Mouse (Mus musculus): ENCODE results near the gene Sirt3. TPM values are rescaled to one million over a fixed set of nuclear protein-coding genes. Genes with fewer than 3 reads are reported as not detected.

Gene Sirt3
- polyA plus RNA-seq, 1 experiment from 2014 or later, result 25.7 TPM

GRCm38 (mm10) chr7:140856785-140857549 lies 25.1 kb downstream of the Sirt3 start, which contains the start of gene Ric8a:
TSS of gene Ric8a (plus strand) at chr7:140856957.
- ATAC-seq (ENCODE audit: insufficient read depth, low FRiP score, low read depth), result peak; percentile 86
- H3K9ac ChIP-seq, result peak within 1 kb of the TSS; percentile 73
- H3K36me3 ChIP-seq, result peaks cover 52% of the 10 kb centered on the region
- H3K4me2 ChIP-seq, result peak within 1 kb of the TSS; percentile 99
- under 1% methylated on average over 50 of the region's 50 CpGs for WGBS
- peak within 1 kb of the TSS; percentile 67 for H3K4me3 ChIP-seq (replicated peaks)
- H3K27ac ChIP-seq, result peak within 1 kb of the TSS; percentile 98
- H3K4me1 ChIP-seq, result peaks cover 27% of the 10 kb centered on the region
- no peaks in the 10 kb centered on the region for H3K9me3 ChIP-seq
- no peaks in the 10 kb centered on the region for H3K27me3 ChIP-seq (replicated peaks)

GRCm38 (mm10) chr7:140855860-140856784 lies 26.0 kb downstream of the Sirt3 start, which contains the start of gene Gm45785:
TSS of gene Gm45785 (minus strand) at chr7:140856331.
- peak within 1 kb of the TSS; percentile 67 for H3K4me3 ChIP-seq (replicated peaks)
- H3K9ac ChIP-seq, result peak within 1 kb of the TSS; percentile 73
- H3K4me1 ChIP-seq, result peaks cover 27% of the 10 kb centered on the region
- ATAC-seq (ENCODE audit: insufficient read depth, low FRiP score, low read depth), result peak; percentile 86
- H3K27ac ChIP-seq, result peak within 1 kb of the TSS; percentile 98
- no peaks in the 10 kb centered on the region for H3K9me3 ChIP-seq
- peaks cover 50% of the 10 kb centered on the region for H3K36me3 ChIP-seq
- H3K4me2 ChIP-seq, result peak within 1 kb of the TSS; percentile 99
- WGBS, result under 1% methylated on average over 51 of the region's 51 CpGs
- H3K27me3 ChIP-seq (replicated peaks), result no peaks in the 10 kb centered on the region

- H3K27ac ChIP-seq, result 0 out of 2 replicates have a peak overlapping the region, but pooled peaks have one; percentile 98
- no peak for ATAC-seq (ENCODE audit: insufficient read depth, low FRiP score, low read depth)
- WGBS, result 68% methylated on average over 9 of the region's 9 CpGs
Measured at GRCm38 (mm10) chr7:140855181-140855580, 26.9 kb downstream of the Sirt3 start.

GRCm38 (mm10) chr7:140854483-140854882 lies 27.6 kb downstream of the Sirt3 start:
- Histone ChIP-seq H3K9ac (no peak overlapping the region), H3K4me3 (replicated peaks) (no peak overlapping the region), H3K27ac (no peak overlapping the region), H3K27me3 (replicated peaks) (no peaks in the 10 kb centered on the region), H3K9me3 (no peaks in the 10 kb centered on the region), H3K4me1 (peaks cover 27% of the 10 kb centered on the region), H3K36me3 (peaks cover 37% of the 10 kb centered on the region), H3K4me2 (no peak overlapping the region)
- WGBS, result 94% methylated on average over 18 of the region's 18 CpGs
- no peak for ATAC-seq (ENCODE audit: insufficient read depth, low FRiP score, low read depth)

More at GRCm38 (mm10) chr7:140855181-140855580, 26.9 kb downstream of the Sirt3 start:
- Histone ChIP-seq H3K27me3 (replicated peaks) (no peaks in the 10 kb centered on the region), H3K4me2 (peak overlapping the region; percentile 99), H3K4me3 (replicated peaks) (peak overlapping the region; percentile 67), H3K4me1 (peaks cover 27% of the 10 kb centered on the region), H3K36me3 (peaks cover 43% of the 10 kb centered on the region), H3K9ac (peak overlapping the region; percentile 55), H3K9me3 (no peaks in the 10 kb centered on the region)

- no peaks in the 10 kb centered on the region for H3K9me3 ChIP-seq
- H3K36me3 ChIP-seq, result peaks cover 29% of the 10 kb centered on the region
- H3K4me2 ChIP-seq, result no peak overlapping the region
- H3K9ac ChIP-seq, result no peak overlapping the region
- ATAC-seq (ENCODE audit: insufficient read depth, low FRiP score, low read depth), result no peak
- no peak overlapping the region for H3K27ac ChIP-seq
- no peaks in the 10 kb centered on the region for H3K27me3 ChIP-seq (replicated peaks)
- H3K4me3 ChIP-seq (replicated peaks), result no peak overlapping the region
- H3K4me1 ChIP-seq, result peaks cover 16% of the 10 kb centered on the region
- 80% methylated on average over 9 of the region's 9 CpGs for WGBS
Measured at GRCm38 (mm10) chr7:140853386-140853785, 28.7 kb downstream of the Sirt3 start.

GRCm38 (mm10) chr7:140851916-140852315 lies 30.2 kb downstream of the Sirt3 start:
- Histone ChIP-seq H3K4me1 (peaks cover 10% of the 10 kb centered on the region), H3K27ac (no peak overlapping the region), H3K4me3 (replicated peaks) (no peak overlapping the region), H3K9ac (no peak overlapping the region), H3K27me3 (replicated peaks) (no peaks in the 10 kb centered on the region), H3K36me3 (peaks cover 29% of the 10 kb centered on the region), H3K9me3 (no peaks in the 10 kb centered on the region), H3K4me2 (no peak overlapping the region)
- WGBS, result 90% methylated on average over 4 of the region's 4 CpGs
- no peak for ATAC-seq (ENCODE audit: insufficient read depth, low FRiP score, low read depth)

GRCm38 (mm10) chr7:140848591-140848990 lies 33.5 kb downstream of the Sirt3 start:
- Histone ChIP-seq H3K27ac (no peak overlapping the region), H3K4me3 (replicated peaks) (no peak overlapping the region), H3K36me3 (peaks cover 21% of the 10 kb centered on the region), H3K9ac (no peak overlapping the region), H3K4me2 (no peak overlapping the region), H3K9me3 (no peaks in the 10 kb centered on the region), H3K27me3 (replicated peaks) (0 out of 2 replicates have a peak, but pooled peaks cover 3% of the 10 kb centered on the region), H3K4me1 (no peaks in the 10 kb centered on the region)
- ATAC-seq (ENCODE audit: insufficient read depth, low FRiP score, low read depth), result no peak
- 88% methylated on average over 10 of the region's 10 CpGs for WGBS

- 55% methylated on average over 11 of the region's 11 CpGs for WGBS
- Histone ChIP-seq H3K9ac (no peak within 1 kb of the TSS), H3K4me2 (no peak within 1 kb of the TSS), H3K36me3 (peaks cover 14% of the 10 kb centered on the region; the same call in 1 of the 2 replicates), H3K27me3 (replicated peaks) (0 out of 2 replicates have a peak, but pooled peaks cover 3% of the 10 kb centered on the region), H3K9me3 (no peaks in the 10 kb centered on the region), H3K27ac (no peak within 1 kb of the TSS), H3K4me3 (replicated peaks) (no peak within 1 kb of the TSS), H3K4me1 (no peaks in the 10 kb centered on the region)
- no peak for ATAC-seq (ENCODE audit: insufficient read depth, low FRiP score, low read depth)
Measured at GRCm38 (mm10) chr7:140847755-140848580, 34.1 kb downstream of the Sirt3 start, which contains the start of gene Odf3. TSS of gene Odf3 (plus strand) at chr7:140847805.

- no peak overlapping the region for H3K4me3 ChIP-seq (replicated peaks)
- no peaks in the 10 kb centered on the region for H3K9me3 ChIP-seq
- H3K4me2 ChIP-seq, result no peak overlapping the region
- ATAC-seq (ENCODE audit: insufficient read depth, low FRiP score, low read depth), result no peak
- H3K27me3 ChIP-seq (replicated peaks), result 0 out of 2 replicates have a peak, but pooled peaks cover 6% of the 10 kb centered on the region
- 78% methylated on average over 10 of the region's 10 CpGs for WGBS
- 0 out of 2 replicates have a peak, but pooled peaks cover 2% of the 10 kb centered on the region for H3K4me1 ChIP-seq
- H3K27ac ChIP-seq, result no peak overlapping the region
- no peak overlapping the region for H3K9ac ChIP-seq
- H3K36me3 ChIP-seq, result 0 out of 2 replicates have a peak, but pooled peaks cover 3% of the 10 kb centered on the region
Measured at GRCm38 (mm10) chr7:140846676-140847075, 35.4 kb downstream of the Sirt3 start.

GRCm38 (mm10) chr7:140845683-140846082 lies 36.4 kb downstream of the Sirt3 start:
- H3K36me3 ChIP-seq, result no peaks in the 10 kb centered on the region
- no peaks in the 10 kb centered on the region for H3K9me3 ChIP-seq
- 0 out of 2 replicates have a peak, but pooled peaks cover 6% of the 10 kb centered on the region for H3K27me3 ChIP-seq (replicated peaks)
- no peak overlapping the region for H3K4me3 ChIP-seq (replicated peaks)
- 67% methylated on average over 4 of the region's 4 CpGs for WGBS
- H3K4me2 ChIP-seq, result no peak overlapping the region
- no peak for ATAC-seq (ENCODE audit: insufficient read depth, low FRiP score, low read depth)
- H3K4me1 ChIP-seq, result 0 out of 2 replicates have a peak, but pooled peaks cover 6% of the 10 kb centered on the region
- no peak overlapping the region for H3K27ac ChIP-seq
- H3K9ac ChIP-seq, result no peak overlapping the region
